Mouse (Mus musculus): ENCODE data around the gene C530025M09Rik. TPM values are rescaled to one million over a fixed set of nuclear protein-coding genes. Genes with fewer than 3 reads are reported as not detected.

Gene C530025M09Rik
- not detected in 2 replicates for total RNA-seq (2017)

DNA sequence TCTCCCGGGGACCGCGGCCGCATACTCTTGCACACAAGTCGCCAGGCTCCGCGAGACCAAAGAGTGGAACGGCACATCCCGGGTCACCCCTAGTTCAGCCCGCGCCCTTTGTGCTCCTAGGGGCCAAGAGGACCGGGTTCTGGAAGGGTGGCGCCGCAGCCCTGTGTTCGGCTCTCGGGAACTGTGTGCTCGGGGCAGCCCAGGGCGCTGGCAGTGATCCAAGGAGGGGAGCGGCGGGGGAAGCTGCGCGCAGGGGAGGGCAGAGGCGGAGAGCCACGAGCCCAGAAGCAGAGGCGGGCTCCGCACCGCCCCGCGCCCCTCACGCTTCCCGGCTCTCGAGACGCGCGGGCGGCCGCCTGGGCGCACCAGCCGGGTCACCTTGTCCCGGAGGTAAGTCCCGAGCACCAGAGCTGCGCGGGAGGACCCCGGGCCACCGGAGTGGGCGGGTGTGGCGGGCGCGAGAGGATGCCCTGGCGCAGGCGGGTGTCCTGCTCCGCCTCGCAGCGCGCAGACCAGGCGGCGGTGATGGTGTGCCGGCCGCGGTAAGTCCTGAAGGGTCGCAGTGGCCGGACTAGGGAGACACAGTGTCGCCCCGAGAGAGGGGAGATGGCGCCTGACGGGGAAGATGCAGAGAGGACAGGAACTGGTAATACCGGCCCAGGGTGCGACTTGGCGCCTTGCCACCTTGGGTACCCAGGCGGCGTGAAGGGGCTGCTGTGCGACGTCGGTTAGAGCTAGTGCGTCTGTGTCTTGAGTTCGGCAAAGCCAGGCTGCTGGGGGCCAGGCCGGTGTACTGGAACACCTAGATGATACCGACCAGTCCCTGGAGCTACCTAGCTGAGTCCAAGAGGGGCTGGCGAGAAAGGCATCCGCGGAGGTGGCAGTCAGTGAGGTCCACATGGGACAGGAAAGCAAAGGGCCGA is at the start of gene C530025M09Rik:
Gene C530025M09Rik (minus strand): TSS at position 678 of the 923 bp plus-strand sequence.
- ATAC-seq (replicated peaks; ENCODE audit: low read depth, poor library complexity, severe bottlenecking) = 0 out of 2 replicates have a peak, but pooled peaks have one; percentile 29

DNA sequence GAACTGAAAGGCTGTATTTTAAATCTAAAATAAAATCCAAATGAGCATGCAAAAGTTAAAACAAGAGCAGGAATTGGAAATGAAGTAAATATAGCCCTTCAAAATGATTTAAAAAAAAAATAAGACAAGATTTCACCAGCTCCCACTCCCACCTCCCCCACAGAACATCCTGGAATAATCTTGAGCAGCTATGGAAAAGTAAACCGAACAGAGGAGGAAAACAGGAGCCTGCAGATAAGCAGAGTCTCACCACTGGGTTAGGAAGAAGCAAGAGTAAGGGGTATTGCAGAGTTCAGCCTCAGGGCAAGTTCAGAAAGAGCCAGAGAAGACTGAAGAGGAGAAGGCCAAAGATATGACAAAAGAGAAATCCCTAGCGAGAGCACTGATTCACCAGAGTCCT is 46.9 kb upstream of the C530025M09Rik start:
- ATAC-seq (replicated peaks; ENCODE audit: low read depth, poor library complexity, severe bottlenecking) = no peak

DNA sequence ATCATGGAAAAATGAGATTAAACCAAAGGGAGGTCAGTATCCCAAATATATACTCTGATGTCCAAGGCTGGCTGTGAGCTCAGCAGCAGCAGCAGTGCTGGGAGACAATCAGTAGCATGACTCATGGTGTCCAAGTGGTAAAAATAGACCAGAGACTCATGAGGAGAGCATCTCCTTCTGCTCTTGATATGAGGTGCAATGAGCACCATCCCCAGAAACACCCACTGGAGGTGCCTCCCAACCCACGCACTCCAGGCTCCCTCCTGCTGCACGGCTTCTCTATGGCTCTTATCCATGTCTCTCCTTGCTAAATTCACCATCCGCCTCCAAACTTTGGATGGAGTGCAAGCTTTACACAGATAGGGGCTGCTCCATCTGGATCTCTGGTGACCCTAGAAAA is 42.3 kb upstream of the C530025M09Rik start:
- no peak for ATAC-seq (replicated peaks; ENCODE audit: low read depth, poor library complexity, severe bottlenecking)

DNA sequence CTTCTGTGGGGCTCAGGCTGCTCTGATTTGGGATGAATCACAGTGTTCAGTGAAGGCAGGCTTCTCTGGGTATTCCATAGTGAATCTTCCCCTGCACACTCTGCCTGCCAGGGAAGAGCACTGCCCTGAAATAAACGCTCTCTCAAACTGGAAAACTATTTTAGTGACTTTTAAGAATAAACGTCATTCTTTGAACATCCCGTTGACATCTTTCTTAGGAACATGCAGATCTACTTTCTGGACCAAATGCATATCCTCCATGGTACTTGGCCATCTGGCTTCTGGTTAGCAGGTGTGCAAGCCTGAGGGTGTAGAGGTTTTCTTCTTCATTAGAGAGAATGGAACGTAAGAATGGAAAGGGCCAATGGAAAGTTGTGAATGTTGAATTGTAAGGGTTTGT is 41.5 kb upstream of the C530025M09Rik start:
- ATAC-seq (replicated peaks; ENCODE audit: low read depth, poor library complexity, severe bottlenecking) = no peak

DNA sequence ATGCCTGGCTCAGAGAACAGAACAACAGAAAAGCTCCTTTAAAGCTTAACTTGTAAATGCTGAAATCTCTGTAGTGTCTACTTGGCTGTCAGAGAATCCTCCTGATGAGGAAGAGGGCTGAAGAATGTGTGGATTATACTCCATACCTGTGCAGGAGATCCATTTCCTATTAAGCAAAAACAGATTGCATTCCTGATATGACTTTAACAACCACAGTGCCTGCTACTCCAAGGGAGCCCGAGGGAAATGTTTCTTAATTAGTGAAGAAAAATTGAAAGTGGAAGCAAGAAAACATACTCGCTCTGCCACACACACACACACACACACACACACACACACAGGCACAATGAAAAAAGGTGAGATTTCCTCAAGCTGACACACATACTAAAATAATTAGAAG is 39.5 kb upstream of the C530025M09Rik start:
- ATAC-seq (replicated peaks; ENCODE audit: low read depth, poor library complexity, severe bottlenecking) = no peak

DNA sequence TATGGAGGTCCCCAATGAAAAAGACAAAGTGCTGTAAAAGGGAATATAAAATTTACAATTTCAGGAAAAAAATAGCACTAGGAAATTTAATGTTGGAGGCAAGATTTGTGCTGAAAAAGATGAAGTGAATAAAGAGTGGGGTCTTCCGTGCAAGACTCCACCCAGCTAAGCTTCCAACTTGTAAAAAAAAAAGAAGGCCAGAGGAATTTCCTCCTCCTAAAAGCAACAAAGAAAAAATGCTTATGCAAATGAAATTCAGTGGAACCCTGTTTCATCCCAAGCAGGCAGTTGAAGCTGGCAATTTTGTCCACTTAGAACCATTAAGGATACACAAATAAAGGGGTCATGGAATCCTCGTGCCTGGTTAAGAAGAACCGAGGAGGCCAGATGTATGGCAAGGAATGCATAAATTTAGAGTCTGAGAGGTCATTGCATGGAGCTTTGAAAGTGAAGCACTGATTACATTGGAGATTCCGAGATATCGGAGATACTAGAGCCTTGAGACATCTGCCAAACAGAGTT is 35.0 kb upstream of the C530025M09Rik start:
- ATAC-seq (replicated peaks; ENCODE audit: low read depth, poor library complexity, severe bottlenecking) = no peak

- no peak for ATAC-seq (replicated peaks; ENCODE audit: low read depth, poor library complexity, severe bottlenecking)
Observed at GRCm38 (mm10) chr2:149861002-149861401, 30.0 kb upstream of the C530025M09Rik start.

GRCm38 (mm10) chr2:149848778-149849177 is 17.8 kb upstream of the C530025M09Rik start:
- ATAC-seq (replicated peaks; ENCODE audit: low read depth, poor library complexity, severe bottlenecking) = no peak

- no peak for ATAC-seq (replicated peaks; ENCODE audit: low read depth, poor library complexity, severe bottlenecking)
Observed at GRCm38 (mm10) chr2:149844575-149844974, 13.6 kb upstream of the C530025M09Rik start.

DNA sequence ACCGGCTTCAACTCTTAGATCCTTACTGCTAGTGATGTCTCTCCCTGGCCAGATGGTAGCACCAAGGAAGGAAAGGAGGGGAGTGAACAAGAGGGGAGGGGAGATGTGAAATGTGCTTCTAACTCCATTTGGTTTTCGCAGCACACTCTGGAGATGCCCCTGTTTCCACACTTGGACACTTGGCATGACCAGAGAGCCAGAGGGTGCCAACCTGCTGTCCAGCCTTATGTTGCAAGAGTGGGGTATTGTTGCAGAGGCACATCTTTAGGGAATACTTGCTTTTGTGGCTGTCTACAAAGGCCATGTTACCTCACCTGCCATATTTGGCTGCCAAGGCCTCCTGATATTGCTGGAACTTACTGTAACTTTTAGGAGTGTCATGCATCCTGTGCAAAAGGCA is 8.7 kb upstream of the C530025M09Rik start:
- no peak for ATAC-seq (replicated peaks; ENCODE audit: low read depth, poor library complexity, severe bottlenecking)

DNA sequence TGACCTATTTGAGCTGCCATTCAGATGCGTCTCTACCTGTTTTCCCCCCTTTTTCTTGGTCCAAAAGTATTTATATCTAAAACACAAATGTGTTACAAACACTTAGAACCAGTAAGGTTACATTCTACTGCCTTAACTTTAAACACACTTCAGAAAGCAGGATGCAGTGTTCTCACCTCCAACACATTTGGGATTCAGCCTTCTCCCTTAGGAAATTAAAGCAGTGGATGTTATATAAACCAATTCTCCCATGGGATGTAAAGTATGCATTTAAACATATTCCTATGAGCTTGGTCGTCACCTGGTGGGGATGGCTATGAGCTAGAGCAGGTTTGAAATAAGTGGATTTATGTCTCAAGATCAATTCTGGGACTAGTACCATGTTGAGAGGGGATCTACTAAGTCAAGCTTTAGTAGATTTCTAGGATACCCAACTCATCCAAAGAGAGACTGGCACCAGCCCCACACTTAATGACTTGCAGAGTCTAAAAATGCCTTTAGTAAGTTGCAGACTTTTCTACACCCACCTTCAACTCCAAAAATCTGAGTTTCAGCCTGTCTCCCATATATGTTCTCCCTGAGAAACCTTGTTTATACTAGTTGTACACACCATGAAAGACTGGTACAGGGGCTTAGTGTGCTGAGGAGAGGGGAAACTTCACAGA is 5.6 kb upstream of the C530025M09Rik start:
- no peak for ATAC-seq (replicated peaks; ENCODE audit: low read depth, poor library complexity, severe bottlenecking)

GRCm38 (mm10) chr2:149835091-149835490 is 4.1 kb upstream of the C530025M09Rik start:
- ATAC-seq (replicated peaks; ENCODE audit: low read depth, poor library complexity, severe bottlenecking) = no peak

DNA sequence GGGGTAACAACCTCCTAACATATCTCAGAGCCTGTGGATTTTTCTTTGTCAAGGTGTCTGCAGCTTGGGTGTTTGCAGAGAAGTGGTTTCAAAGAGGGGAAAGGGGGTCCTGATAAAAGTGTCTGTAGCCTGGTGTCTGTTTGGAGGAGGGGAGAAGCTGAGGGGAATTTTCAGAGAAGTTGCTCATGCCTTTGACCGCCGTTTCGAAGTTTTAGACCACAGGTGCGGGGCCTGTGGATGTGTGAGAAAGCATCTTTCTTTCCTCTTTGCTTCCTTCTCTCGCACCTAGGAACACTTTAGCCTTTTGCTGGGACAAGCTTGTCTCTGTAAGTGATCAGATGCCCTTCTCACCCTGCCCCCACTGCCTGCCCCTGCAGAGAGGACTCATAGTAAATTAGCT is 1.3 kb upstream of the C530025M09Rik start:
- no peak for ATAC-seq (replicated peaks; ENCODE audit: low read depth, poor library complexity, severe bottlenecking)

DNA sequence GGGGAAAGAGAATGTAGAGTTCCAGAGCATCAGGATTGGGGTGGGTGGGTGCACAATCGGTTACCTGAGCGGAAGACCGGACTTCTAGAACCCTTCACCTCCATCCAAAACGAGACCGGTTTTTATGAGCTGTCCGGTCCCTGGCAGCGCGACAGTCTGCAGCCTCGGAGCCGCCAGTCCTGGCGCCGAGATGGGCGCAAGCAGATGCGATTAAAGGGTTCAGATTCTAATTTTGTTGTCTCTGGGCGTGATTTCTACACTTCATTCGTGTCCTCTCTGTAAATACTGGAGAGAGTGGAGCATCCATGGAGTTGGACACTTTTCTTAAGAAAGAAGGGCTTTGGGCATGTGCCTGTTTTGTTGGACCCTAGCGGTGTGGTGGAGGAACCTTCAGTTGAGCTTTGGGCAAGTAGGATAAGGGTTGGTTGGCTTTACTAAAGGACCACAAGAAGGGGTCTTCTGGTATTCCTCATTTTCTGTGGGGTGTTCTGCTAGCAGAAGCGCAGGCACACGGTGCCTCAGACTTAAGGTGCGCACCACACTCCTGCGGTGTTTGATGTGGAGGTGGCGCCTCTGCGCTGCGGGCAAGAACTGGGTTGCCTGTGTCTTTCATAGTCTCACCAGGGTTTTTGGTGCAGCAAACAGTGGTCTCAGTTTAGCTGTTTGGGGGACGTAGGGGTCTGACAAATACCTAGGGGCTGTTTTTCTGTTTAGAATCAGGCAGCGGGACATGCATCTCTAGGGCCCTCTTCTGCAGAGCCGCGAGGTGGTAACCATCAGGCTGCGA is 639 bp upstream of the C530025M09Rik start:
- no peak for ATAC-seq (replicated peaks; ENCODE audit: low read depth, poor library complexity, severe bottlenecking)

DNA sequence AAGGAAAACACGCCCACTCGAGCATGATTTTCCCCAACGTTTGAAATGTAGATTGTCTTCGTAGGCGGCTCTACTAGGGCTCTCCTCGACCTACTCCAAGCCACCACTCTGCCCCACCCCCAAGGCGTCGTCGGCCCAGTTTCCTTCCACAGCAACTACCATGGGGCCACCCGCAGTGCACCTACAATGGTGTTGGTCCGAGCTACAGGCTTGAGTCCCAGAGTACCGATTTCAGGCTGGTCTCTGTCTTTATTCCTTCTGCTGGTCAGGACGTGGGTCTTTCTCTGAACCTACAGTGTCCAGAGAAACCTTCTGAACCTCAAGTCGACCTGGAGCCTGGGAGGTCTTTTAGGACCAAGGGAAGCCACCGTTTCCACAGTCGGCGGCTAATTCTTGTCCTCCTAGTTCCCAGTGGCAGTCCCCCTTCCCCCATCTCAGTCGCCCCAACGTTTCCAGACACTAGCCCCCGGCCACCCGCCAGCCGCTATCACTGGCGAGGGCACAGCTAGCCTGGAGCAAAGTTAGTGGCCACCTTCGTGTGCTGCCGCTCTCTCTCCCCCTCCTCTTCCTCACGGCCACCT is 968 bp downstream of the C530025M09Rik start:
- no peak for ATAC-seq (replicated peaks; ENCODE audit: low read depth, poor library complexity, severe bottlenecking)

GRCm38 (mm10) chr2:149828911-149829310 is 2.1 kb downstream of the C530025M09Rik start, which contains the start of gene Syndig1:
TSS of gene Syndig1 (plus strand) at chr2:149829211.
- no peak for ATAC-seq (replicated peaks; ENCODE audit: low read depth, poor library complexity, severe bottlenecking)

GRCm38 (mm10) chr2:149820201-149820600 is 10.8 kb downstream of the C530025M09Rik start:
- no peak for ATAC-seq (replicated peaks; ENCODE audit: low read depth, poor library complexity, severe bottlenecking)

DNA sequence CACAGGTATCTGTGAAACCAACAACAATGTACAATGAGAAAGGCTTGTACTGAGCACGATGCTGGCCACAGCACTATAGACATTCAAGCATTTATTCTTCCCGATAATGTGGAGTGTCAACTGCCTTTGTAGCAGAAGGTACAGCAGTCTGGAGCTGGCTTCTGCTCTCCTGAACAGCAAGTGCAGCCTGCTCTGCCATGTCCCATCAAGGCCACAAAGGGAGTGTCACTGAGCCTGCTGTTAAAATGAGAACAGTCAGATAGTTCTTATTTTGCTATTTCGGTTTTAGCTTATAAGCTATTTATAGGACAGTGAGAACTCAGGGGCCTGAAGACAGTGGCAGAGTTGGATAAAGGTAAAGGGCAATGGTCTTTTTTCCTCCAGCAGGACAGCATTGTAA is 11.3 kb downstream of the C530025M09Rik start:
- ATAC-seq (replicated peaks; ENCODE audit: low read depth, poor library complexity, severe bottlenecking) = no peak

DNA sequence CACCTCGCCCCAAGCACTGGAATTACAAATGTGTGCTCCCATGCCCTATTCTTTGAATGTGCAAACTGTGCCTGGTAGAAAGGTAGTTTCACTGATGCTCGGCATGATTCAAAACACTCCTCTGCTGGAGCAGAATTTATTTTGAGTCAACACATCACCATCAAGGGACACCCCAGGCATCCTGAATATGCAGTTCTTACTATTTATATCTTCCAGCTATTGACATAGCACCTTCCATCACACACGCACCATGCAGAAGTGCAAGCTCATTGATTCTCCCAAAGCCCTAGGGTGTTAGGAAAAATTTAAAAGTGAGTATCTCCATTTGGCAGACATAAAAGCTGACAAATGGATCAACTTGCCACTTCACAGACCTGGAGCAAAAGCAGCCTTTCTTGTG is 12.6 kb downstream of the C530025M09Rik start:
- no peak for ATAC-seq (replicated peaks; ENCODE audit: low read depth, poor library complexity, severe bottlenecking)

- ATAC-seq (replicated peaks; ENCODE audit: low read depth, poor library complexity, severe bottlenecking) = no peak
Observed at GRCm38 (mm10) chr2:149812899-149813298, 18.1 kb downstream of the C530025M09Rik start.

Measured in common myeloid progenitor, adult 5-6 weeks (primary cell).